Mouse (Mus musculus) cerebellum, postnatal 36 days (tissue): Measurements from ENCODE around the gene Lsm3.
"Not testable (repeated sequence)": the region's sequence is repeated elsewhere in the genome, so short reads cannot be mapped to it uniquely, and the experiment has no call there.

Source experiments
- DNase-seq, 2 experiments: peaks; one replicate each; pipeline ENCODE4 v3.0.0; 2021 to 2022; ENCODE audit warnings: mixed read lengths in 2 of 2

Gene Lsm3

GRCm38 (mm10) chr6:91515545-91516449, at the start of gene Lsm3, which contains the start of gene Xpc:
Lsm3 (plus strand) TSS chr6:91515928.
Xpc (minus strand) TSS chr6:91515888.
- DNase-seq = peak; percentile 98 to 99

- no peak for DNase-seq
These were observed 48.6 kb upstream of the Lsm3 start for GRCm38 (mm10) chr6:91467106-91467505.

GRCm38 (mm10) chr6:91470712-91471111, 45.0 kb upstream of the Lsm3 start:
- no peak for DNase-seq

- not testable (repeated sequence) for DNase-seq
These were observed 44.3 kb upstream of the Lsm3 start for GRCm38 (mm10) chr6:91471427-91471826.

GRCm38 (mm10) chr6:91472319-91472718, 43.4 kb upstream of the Lsm3 start:
- no peak for DNase-seq

- DNase-seq = peak; percentile 99
These were observed 42.6 kb upstream of the Lsm3 start, which contains the start of the genes Chchd4 and Tmem43 for GRCm38 (mm10) chr6:91472868-91473804. Chchd4 (minus strand) TSS chr6:91473546. Tmem43 (plus strand) TSS chr6:91473703.

- no peak for DNase-seq
These were observed 41.8 kb upstream of the Lsm3 start for GRCm38 (mm10) chr6:91473805-91474440.

GRCm38 (mm10) chr6:91474441-91475190, 41.1 kb upstream of the Lsm3 start:
- DNase-seq = no peak

GRCm38 (mm10) chr6:91476541-91476940, 39.2 kb upstream of the Lsm3 start:
- no peak for DNase-seq

- DNase-seq = no peak
These were observed 32.4 kb upstream of the Lsm3 start for GRCm38 (mm10) chr6:91483371-91483770.

GRCm38 (mm10) chr6:91486736-91487453, 28.8 kb upstream of the Lsm3 start:
- DNase-seq = no peak

GRCm38 (mm10) chr6:91488496-91489212, 27.1 kb upstream of the Lsm3 start:
- DNase-seq = no peak

- no peak for DNase-seq
These were observed 25.9 kb upstream of the Lsm3 start for GRCm38 (mm10) chr6:91489872-91490271.

- DNase-seq = no peak
These were observed 24.7 kb upstream of the Lsm3 start for GRCm38 (mm10) chr6:91491004-91491403.

- no peak for DNase-seq
These were observed 22.7 kb upstream of the Lsm3 start for GRCm38 (mm10) chr6:91493053-91493452.

GRCm38 (mm10) chr6:91494526-91494925, 21.2 kb upstream of the Lsm3 start:
- no peak for DNase-seq

GRCm38 (mm10) chr6:91503302-91503701, 12.4 kb upstream of the Lsm3 start:
- DNase-seq = no peak

- no peak for DNase-seq
These were observed 9.7 kb upstream of the Lsm3 start for GRCm38 (mm10) chr6:91506036-91506435.

GRCm38 (mm10) chr6:91508041-91508440, 7.7 kb upstream of the Lsm3 start:
- no peak for DNase-seq

GRCm38 (mm10) chr6:91509326-91509725, 6.4 kb upstream of the Lsm3 start:
- DNase-seq = peak; percentile 49 to 65

- DNase-seq = no peak
These were observed 5.5 kb upstream of the Lsm3 start for GRCm38 (mm10) chr6:91510211-91510610.
